Mouse (Mus musculus) lung, adult 2 months (tissue): ENCODE data around the gene Gria1.

Experiments
- CTCF ChIP-seq: fragments of 200-500 bp; IDR thresholded peaks from 2 replicates; pipeline ENCODE4 v1.5.1; 2011; ENCODE audit warnings: mild to moderate bottlenecking, low read length, control low read depth; ENCODE audit not compliant: insufficient read depth
- POLR2A ChIP-seq: fragments of 200-500 bp; IDR thresholded peaks from 2 replicates; pipeline ENCODE4 v1.6.1; 2011; ENCODE audit warnings: low read depth, mild to moderate bottlenecking, control low read depth, low read length, borderline replicate concordance; ENCODE audit errors: extremely low read depth

DNA sequence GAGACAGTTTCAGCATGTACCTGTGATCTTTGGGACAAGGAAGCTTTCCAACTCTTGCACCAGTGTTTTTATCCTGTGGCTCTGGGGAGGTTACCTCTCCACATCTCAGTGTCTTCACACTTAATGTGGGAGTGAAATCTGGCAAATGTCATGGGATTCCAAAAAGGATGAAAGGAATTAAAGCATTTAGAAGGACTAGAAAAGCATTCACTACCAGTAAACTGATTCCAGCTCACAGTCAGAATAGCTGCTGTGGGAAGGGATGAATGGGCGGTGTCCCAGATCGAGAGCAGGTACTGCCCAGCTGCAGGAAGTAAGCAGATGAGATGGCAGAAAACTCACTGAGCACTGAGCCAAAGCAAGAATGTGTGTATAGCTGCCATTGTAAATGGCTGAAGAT is 224.3 kb downstream of the Gria1 start:
- TF ChIP-seq CTCF (no peak), POLR2A (no peak)
